Mouse (Mus musculus): ENCODE measurements around the gene Por. TPM values are rescaled to one million over a fixed set of nuclear protein-coding genes. Genes with fewer than 3 reads are reported as not detected.

The Por gene
- total and polyA plus RNA-seq, 2 experiments from 2014 or later, result 75.2 to 94.1 TPM

- no peak for TF ChIP-seq CTCF (IDR thresholded peaks at IDR 0.05)
- Histone ChIP-seq H3K27ac (ENCODE audit: low read depth, low read length) (no peak overlapping the region), H3K9ac (replicated peaks; ENCODE audit: low read length, poor library complexity, severe bottlenecking) (no peak overlapping the region), H3K4me1 (ENCODE audit: insufficient read depth, low read length) (peaks cover 4% of the 10 kb centered on the region; the same call in 1 of the 2 replicates), H3K4me2 (ENCODE audit: low read depth, low read length, poor library complexity, severe bottlenecking) (no peak overlapping the region), H3K4me3 (ENCODE audit: low read depth, low read length) (no peak overlapping the region), H3K9me3 (ENCODE audit: low read length) (no peaks in the 10 kb centered on the region), H3K36me3 (ENCODE audit: insufficient read depth, low read length) (peaks cover 19% of the 10 kb centered on the region), H3K27me3 (ENCODE audit: insufficient read depth, low read length) (no peaks in the 10 kb centered on the region)
- ATAC-seq (ENCODE audit: low FRiP score), result no peak
- 78% methylated on average over 4 of the region's 4 CpGs for WGBS
- DNase-seq (ENCODE audit: low spot score), result no peak
Measured at GRCm38 (mm10) chr5:135712803-135713202, 43.0 kb downstream of the Por start.

DNA sequence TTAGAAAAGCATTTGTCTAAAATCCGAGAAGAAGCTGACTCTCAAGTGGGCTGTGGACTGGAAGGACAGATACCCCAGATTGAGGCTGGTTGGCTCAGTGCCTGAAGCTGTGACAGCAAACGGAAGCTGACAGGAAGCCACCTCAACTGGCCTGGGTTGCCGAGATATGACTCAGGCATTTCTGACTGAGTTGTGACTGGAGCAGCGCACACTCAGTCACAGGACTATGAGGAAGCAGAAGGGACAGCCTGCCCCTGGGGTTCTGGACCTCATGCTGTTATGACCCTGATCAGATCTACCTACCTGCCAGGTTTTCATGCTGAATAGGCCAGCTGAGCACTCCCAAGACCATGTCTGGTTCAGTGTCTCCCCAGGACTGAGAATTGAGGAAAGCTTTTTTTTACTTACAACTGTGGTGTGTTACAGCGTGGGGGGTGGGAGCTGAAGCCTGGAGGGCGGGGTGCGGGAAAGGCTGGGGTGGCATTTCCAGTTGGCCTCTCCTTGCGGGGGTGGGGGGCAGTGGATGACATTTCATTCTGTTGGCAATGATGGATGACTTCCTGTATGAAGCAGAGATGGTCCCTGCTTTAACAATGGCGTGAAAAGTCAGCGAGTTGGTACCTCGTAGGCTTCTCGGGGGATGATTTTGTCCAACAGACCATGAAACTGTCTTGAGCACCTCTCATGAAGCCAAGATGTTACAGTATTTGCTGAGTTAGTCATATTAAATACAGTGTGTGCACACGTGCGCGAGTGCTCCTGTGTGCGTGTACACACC is 43.8 kb downstream of the Por start:
- no peak for TF ChIP-seq CTCF (IDR thresholded peaks at IDR 0.05)
- Histone ChIP-seq H3K4me2 (ENCODE audit: low read depth, low read length, poor library complexity, severe bottlenecking) (0 out of 2 replicates have a peak overlapping the region, but pooled peaks have one; percentile 4), H3K4me3 (ENCODE audit: low read depth, low read length) (no peak overlapping the region), H3K36me3 (ENCODE audit: insufficient read depth, low read length) (peaks cover 19% of the 10 kb centered on the region), H3K9me3 (ENCODE audit: low read length) (no peaks in the 10 kb centered on the region), H3K27ac (ENCODE audit: low read depth, low read length) (peak overlapping the region; percentile 18; the same call in 1 of the 2 replicates), H3K27me3 (ENCODE audit: insufficient read depth, low read length) (no peaks in the 10 kb centered on the region), H3K9ac (replicated peaks; ENCODE audit: low read length, poor library complexity, severe bottlenecking) (no peak overlapping the region), H3K4me1 (ENCODE audit: insufficient read depth, low read length) (peaks cover 4% of the 10 kb centered on the region; the same call in 1 of the 2 replicates)
- peak; percentile 50 for DNase-seq (ENCODE audit: low spot score)
- WGBS, result 79% methylated on average over 16 of the region's 16 CpGs
- ATAC-seq (ENCODE audit: low FRiP score), result no peak

GRCm38 (mm10) chr5:135715624-135716023 is 45.8 kb downstream of the Por start:
- Histone ChIP-seq H3K9ac (replicated peaks; ENCODE audit: low read length, poor library complexity, severe bottlenecking) (no peak overlapping the region), H3K4me2 (ENCODE audit: low read depth, low read length, poor library complexity, severe bottlenecking) (no peak overlapping the region), H3K4me3 (ENCODE audit: low read depth, low read length) (no peak overlapping the region), H3K27me3 (ENCODE audit: insufficient read depth, low read length) (no peaks in the 10 kb centered on the region), H3K27ac (ENCODE audit: low read depth, low read length) (no peak overlapping the region), H3K9me3 (ENCODE audit: low read length) (no peaks in the 10 kb centered on the region), H3K36me3 (ENCODE audit: insufficient read depth, low read length) (peaks cover 23% of the 10 kb centered on the region), H3K4me1 (ENCODE audit: insufficient read depth, low read length) (peaks cover 4% of the 10 kb centered on the region; the same call in 1 of the 2 replicates)
- 47% methylated on average over 10 of the region's 10 CpGs for WGBS
- peak; percentile 60 for TF ChIP-seq CTCF (IDR thresholded peaks at IDR 0.05)
- DNase-seq (ENCODE audit: low spot score) (no peak), ATAC-seq (ENCODE audit: low FRiP score) (no peak)

GRCm38 (mm10) chr5:135719586-135720120 is 49.8 kb downstream of the Por start:
- Histone ChIP-seq H3K4me3 (ENCODE audit: low read depth, low read length) (no peak overlapping the region), H3K4me2 (ENCODE audit: low read depth, low read length, poor library complexity, severe bottlenecking) (no peak overlapping the region), H3K27me3 (ENCODE audit: insufficient read depth, low read length) (no peaks in the 10 kb centered on the region), H3K4me1 (ENCODE audit: insufficient read depth, low read length) (peaks cover 4% of the 10 kb centered on the region), H3K36me3 (ENCODE audit: insufficient read depth, low read length) (peaks cover 23% of the 10 kb centered on the region), H3K9me3 (ENCODE audit: low read length) (no peaks in the 10 kb centered on the region), H3K9ac (replicated peaks; ENCODE audit: low read length, poor library complexity, severe bottlenecking) (no peak overlapping the region), H3K27ac (ENCODE audit: low read depth, low read length) (no peak overlapping the region)
- no peak for ATAC-seq (ENCODE audit: low FRiP score)
- DNase-seq (ENCODE audit: low spot score), result no peak
- TF ChIP-seq CTCF (IDR thresholded peaks at IDR 0.05), result no peak
- 82% methylated on average over 10 of the region's 10 CpGs for WGBS

- ATAC-seq (ENCODE audit: low FRiP score), result no peak
- WGBS, result 72% methylated on average over 3 of the region's 3 CpGs
- no peaks in the 10 kb centered on the region for H3K9me3 ChIP-seq (ENCODE audit: low read length)
- H3K27me3 ChIP-seq (ENCODE audit: insufficient read depth, low read length), result no peaks in the 10 kb centered on the region
- H3K4me3 ChIP-seq (ENCODE audit: low read depth, low read length), result no peak overlapping the region
- H3K4me2 ChIP-seq (ENCODE audit: low read depth, low read length, poor library complexity, severe bottlenecking), result no peak overlapping the region
- H3K27ac ChIP-seq (ENCODE audit: low read depth, low read length), result no peak overlapping the region
- peaks cover 23% of the 10 kb centered on the region for H3K36me3 ChIP-seq (ENCODE audit: insufficient read depth, low read length)
- DNase-seq (ENCODE audit: low spot score), result no peak
- peaks cover 8% of the 10 kb centered on the region for H3K4me1 ChIP-seq (ENCODE audit: insufficient read depth, low read length)
- no peak for TF ChIP-seq CTCF (IDR thresholded peaks at IDR 0.05)
- H3K9ac ChIP-seq (replicated peaks; ENCODE audit: low read length, poor library complexity, severe bottlenecking), result no peak overlapping the region
Measured at GRCm38 (mm10) chr5:135720121-135720520, 50.3 kb downstream of the Por start.

DNA sequence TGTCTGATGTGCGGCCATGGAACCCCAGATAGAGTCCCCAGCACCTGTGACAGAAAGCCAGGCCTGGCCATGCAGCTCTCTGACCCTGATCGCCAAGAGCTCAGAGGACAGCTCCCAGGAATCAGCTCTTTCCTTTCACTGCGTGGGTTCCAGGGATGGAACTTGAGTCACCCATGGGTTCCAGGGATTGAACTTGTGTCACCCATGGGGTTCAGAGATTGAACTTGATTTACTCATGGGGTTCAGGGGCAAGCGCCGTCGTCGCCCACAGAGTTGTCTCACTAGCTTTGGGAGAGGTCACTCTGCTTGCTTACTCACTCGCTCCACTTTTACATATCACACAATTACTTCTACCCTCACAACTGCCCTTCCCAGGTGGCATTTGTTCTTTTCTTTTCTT is 51.2 kb downstream of the Por start:
- no peaks in the 10 kb centered on the region for H3K9me3 ChIP-seq (ENCODE audit: low read length)
- peaks cover 17% of the 10 kb centered on the region for H3K4me1 ChIP-seq (ENCODE audit: insufficient read depth, low read length)
- H3K27ac ChIP-seq (ENCODE audit: low read depth, low read length), result no peak overlapping the region
- no peak overlapping the region for H3K4me3 ChIP-seq (ENCODE audit: low read depth, low read length)
- ATAC-seq (ENCODE audit: low FRiP score) (no peak), DNase-seq (ENCODE audit: low spot score) (no peak)
- peaks cover 21% of the 10 kb centered on the region for H3K36me3 ChIP-seq (ENCODE audit: insufficient read depth, low read length)
- H3K4me2 ChIP-seq (ENCODE audit: low read depth, low read length, poor library complexity, severe bottlenecking), result no peak overlapping the region
- no peaks in the 10 kb centered on the region for H3K27me3 ChIP-seq (ENCODE audit: insufficient read depth, low read length)
- H3K9ac ChIP-seq (replicated peaks; ENCODE audit: low read length, poor library complexity, severe bottlenecking), result no peak overlapping the region
- no peak for TF ChIP-seq CTCF (IDR thresholded peaks at IDR 0.05)
- 94% methylated on average over 8 of the region's 8 CpGs for WGBS
